Mouse (Mus musculus) WW6 (cell line): Measurements from ENCODE around the gene Olfml3.
A peak's percentile ranks its signal among the peaks of the same experiment; 100 is the strongest.

ENCODE experiments used
- DNase-seq: peaks from one replicate; pipeline ENCODE4 v3.0.0-alpha.2; 2013; ENCODE audit warnings: low read depth, low spot score

Gene Olfml3

GRCm38 (mm10) chr3:103705426-103705825, 32.4 kb downstream of the Olfml3 start:
- DNase-seq, result no peak

GRCm38 (mm10) chr3:103704661-103705060, 33.1 kb downstream of the Olfml3 start:
- no peak for DNase-seq

- no peak for DNase-seq
Measured at GRCm38 (mm10) chr3:103696388-103696925, 41.3 kb downstream of the Olfml3 start.

GRCm38 (mm10) chr3:103695556-103695955, 42.2 kb downstream of the Olfml3 start:
- no peak for DNase-seq

- DNase-seq, result no peak
Measured at GRCm38 (mm10) chr3:103690506-103690905, 47.3 kb downstream of the Olfml3 start.

- no peak for DNase-seq
Measured at GRCm38 (mm10) chr3:103689043-103689442, 48.8 kb downstream of the Olfml3 start.

- DNase-seq, result no peak
Measured at GRCm38 (mm10) chr3:103683966-103684319, 53.9 kb downstream of the Olfml3 start.

- DNase-seq, result peak; percentile 22
Measured at GRCm38 (mm10) chr3:103683234-103683965, 54.4 kb downstream of the Olfml3 start.

GRCm38 (mm10) chr3:103682473-103682872, 55.3 kb downstream of the Olfml3 start:
- DNase-seq, result no peak

- no peak for DNase-seq
Measured at GRCm38 (mm10) chr3:103678811-103679210, 59.0 kb downstream of the Olfml3 start.

GRCm38 (mm10) chr3:103672716-103673115, 65.1 kb downstream of the Olfml3 start:
- DNase-seq, result no peak
